Mouse (Mus musculus): Measurements from ENCODE around the gene Kcnh6. TPM values are rescaled to one million over a fixed set of nuclear protein-coding genes. Genes with fewer than 3 reads are reported as not detected.

Gene Kcnh6
- polyA plus RNA-seq, 1 experiment from 2014 or later: 0.89 TPM

GRCm38 (mm10) chr11:105975050-105975449 lies 32.9 kb upstream of the Kcnh6 start:
- no peak overlapping the region for H3K4me2 ChIP-seq (ENCODE audit: low read length)
- WGBS: 77% methylated on average over 3 of the region's 3 CpGs
- H3K4me3 ChIP-seq (replicated peaks; ENCODE audit: low read length): no peak overlapping the region
- H3K9me3 ChIP-seq (ENCODE audit: control insufficient read depth, low read length): no peaks in the 10 kb centered on the region
- H3K36me3 ChIP-seq (ENCODE audit: control insufficient read depth, insufficient read depth): no peaks in the 10 kb centered on the region
- ATAC-seq: no peak
- H3K27ac ChIP-seq (ENCODE audit: low read length): no peak overlapping the region
- no peaks in the 10 kb centered on the region for H3K27me3 ChIP-seq (replicated peaks; ENCODE audit: control insufficient read depth, insufficient read depth, low read length)
- H3K4me1 ChIP-seq (replicated peaks; ENCODE audit: control insufficient read depth, insufficient read depth, low read length): no peaks in the 10 kb centered on the region
- H3K9ac ChIP-seq (replicated peaks; ENCODE audit: low read depth, low read length): no peak overlapping the region

- Histone ChIP-seq H3K4me3 (replicated peaks; ENCODE audit: low read length) (no peak overlapping the region), H3K27ac (ENCODE audit: low read length) (no peak overlapping the region), H3K36me3 (ENCODE audit: control insufficient read depth, insufficient read depth) (no peaks in the 10 kb centered on the region), H3K4me2 (ENCODE audit: low read length) (no peak overlapping the region), H3K27me3 (replicated peaks; ENCODE audit: control insufficient read depth, insufficient read depth, low read length) (no peaks in the 10 kb centered on the region), H3K4me1 (replicated peaks; ENCODE audit: control insufficient read depth, insufficient read depth, low read length) (no peaks in the 10 kb centered on the region), H3K9me3 (ENCODE audit: control insufficient read depth, low read length) (no peaks in the 10 kb centered on the region), H3K9ac (replicated peaks; ENCODE audit: low read depth, low read length) (no peak overlapping the region)
- ATAC-seq: no peak
- 92% methylated on average over 5 of the region's 5 CpGs for WGBS
These were observed 32.3 kb upstream of the Kcnh6 start for GRCm38 (mm10) chr11:105975636-105976035.

- 86% methylated on average over 2 of the region's 2 CpGs for WGBS
- no peaks in the 10 kb centered on the region for H3K36me3 ChIP-seq (ENCODE audit: control insufficient read depth, insufficient read depth)
- ATAC-seq: no peak
- no peaks in the 10 kb centered on the region for H3K4me1 ChIP-seq (replicated peaks; ENCODE audit: control insufficient read depth, insufficient read depth, low read length)
- no peaks in the 10 kb centered on the region for H3K9me3 ChIP-seq (ENCODE audit: control insufficient read depth, low read length)
- H3K27me3 ChIP-seq (replicated peaks; ENCODE audit: control insufficient read depth, insufficient read depth, low read length): no peaks in the 10 kb centered on the region
- H3K4me3 ChIP-seq (replicated peaks; ENCODE audit: low read length): no peak overlapping the region
- H3K4me2 ChIP-seq (ENCODE audit: low read length): no peak overlapping the region
- H3K27ac ChIP-seq (ENCODE audit: low read length): no peak overlapping the region
- H3K9ac ChIP-seq (replicated peaks; ENCODE audit: low read depth, low read length): no peak overlapping the region
These were observed 29.7 kb upstream of the Kcnh6 start for GRCm38 (mm10) chr11:105978232-105978631.

DNA sequence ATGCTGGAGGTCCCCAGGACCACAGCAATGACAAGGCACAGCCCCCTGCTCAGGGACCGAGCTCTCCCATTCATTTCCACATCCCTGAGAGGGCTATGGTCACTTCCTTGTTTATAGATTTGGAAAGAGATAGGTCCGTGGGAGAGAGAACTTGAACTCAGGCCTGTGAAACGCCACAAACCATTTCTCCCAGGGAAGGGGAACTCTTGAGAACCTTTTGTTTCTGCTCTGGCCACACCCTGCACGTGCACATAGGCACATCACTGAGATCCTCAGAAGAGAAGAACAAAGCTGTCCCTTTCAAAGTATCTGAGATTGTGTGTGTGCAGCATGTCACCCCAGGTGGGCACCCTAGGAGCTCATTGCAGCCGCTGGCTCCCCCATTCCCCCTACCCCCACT lies 29.3 kb upstream of the Kcnh6 start:
- ATAC-seq: no peak
- Histone ChIP-seq H3K9ac (replicated peaks; ENCODE audit: low read depth, low read length) (no peak overlapping the region), H3K27ac (ENCODE audit: low read length) (no peak overlapping the region), H3K4me1 (replicated peaks; ENCODE audit: control insufficient read depth, insufficient read depth, low read length) (no peaks in the 10 kb centered on the region), H3K27me3 (replicated peaks; ENCODE audit: control insufficient read depth, insufficient read depth, low read length) (no peaks in the 10 kb centered on the region), H3K4me2 (ENCODE audit: low read length) (no peak overlapping the region), H3K36me3 (ENCODE audit: control insufficient read depth, insufficient read depth) (no peaks in the 10 kb centered on the region), H3K4me3 (replicated peaks; ENCODE audit: low read length) (no peak overlapping the region), H3K9me3 (ENCODE audit: control insufficient read depth, low read length) (no peaks in the 10 kb centered on the region)
- WGBS: 73% methylated on average over 5 of the region's 5 CpGs

DNA sequence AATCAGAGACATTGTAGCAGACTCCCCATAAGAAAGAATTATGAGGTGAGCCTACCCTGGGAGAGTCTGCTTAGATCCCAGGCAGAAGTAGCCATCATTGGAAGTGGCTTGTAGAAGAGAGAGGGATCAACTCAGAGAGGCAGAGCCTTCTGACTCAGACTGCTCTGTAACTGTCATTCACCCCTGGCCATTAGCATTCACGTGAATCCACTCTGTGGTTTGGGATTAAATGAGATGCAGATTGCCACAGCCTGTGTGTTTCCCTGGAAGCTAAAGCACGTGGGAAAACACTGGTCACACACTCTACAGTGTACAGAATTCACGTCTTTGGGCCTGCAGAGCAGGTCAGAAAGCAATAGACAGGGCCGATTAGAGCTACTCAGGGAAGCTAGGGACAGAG lies 23.5 kb upstream of the Kcnh6 start:
- WGBS: 58% methylated on average over 4 of the region's 4 CpGs
- Histone ChIP-seq H3K4me2 (ENCODE audit: low read length) (no peak overlapping the region), H3K27me3 (replicated peaks; ENCODE audit: control insufficient read depth, insufficient read depth, low read length) (no peaks in the 10 kb centered on the region), H3K9ac (replicated peaks; ENCODE audit: low read depth, low read length) (no peak overlapping the region), H3K27ac (ENCODE audit: low read length) (no peak overlapping the region), H3K4me1 (replicated peaks; ENCODE audit: control insufficient read depth, insufficient read depth, low read length) (no peaks in the 10 kb centered on the region), H3K36me3 (ENCODE audit: control insufficient read depth, insufficient read depth) (no peaks in the 10 kb centered on the region), H3K9me3 (ENCODE audit: control insufficient read depth, low read length) (no peaks in the 10 kb centered on the region), H3K4me3 (replicated peaks; ENCODE audit: low read length) (no peak overlapping the region)
- ATAC-seq: no peak

DNA sequence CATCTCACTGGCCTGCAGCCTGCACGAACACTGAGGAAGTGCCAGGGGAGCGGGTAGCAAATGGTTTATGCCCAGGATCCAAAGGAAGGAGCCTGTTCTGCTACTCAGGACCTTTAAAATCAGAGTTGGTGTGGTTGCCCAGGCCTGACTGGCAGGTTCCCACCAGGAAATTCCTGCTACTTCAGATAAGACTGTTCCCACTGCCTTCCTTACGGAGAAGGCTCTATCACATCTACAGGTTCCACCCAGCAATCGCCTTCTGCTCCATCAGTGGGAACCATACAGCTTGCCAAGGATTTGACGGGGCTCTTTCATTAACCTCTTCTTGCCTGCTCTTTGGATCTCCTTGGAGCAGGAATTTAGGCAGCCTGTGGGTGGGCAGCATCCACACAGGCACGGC lies 20.5 kb upstream of the Kcnh6 start:
- no peak overlapping the region for H3K9ac ChIP-seq (replicated peaks; ENCODE audit: low read depth, low read length)
- whole genome bisulfite sequencing: 58% methylated on average over 6 of the region's 6 CpGs
- ATAC-seq: no peak

GRCm38 (mm10) chr11:105989446-105989845 lies 18.5 kb upstream of the Kcnh6 start:
- Histone ChIP-seq H3K9ac (replicated peaks; ENCODE audit: low read depth, low read length) (no peak overlapping the region), H3K4me1 (replicated peaks; ENCODE audit: control insufficient read depth, insufficient read depth, low read length) (no peaks in the 10 kb centered on the region), H3K36me3 (ENCODE audit: control insufficient read depth, insufficient read depth) (no peaks in the 10 kb centered on the region), H3K27ac (ENCODE audit: low read length) (no peak overlapping the region), H3K27me3 (replicated peaks; ENCODE audit: control insufficient read depth, insufficient read depth, low read length) (no peaks in the 10 kb centered on the region), H3K9me3 (ENCODE audit: control insufficient read depth, low read length) (no peaks in the 10 kb centered on the region), H3K4me2 (ENCODE audit: low read length) (no peak overlapping the region), H3K4me3 (replicated peaks; ENCODE audit: low read length) (no peak overlapping the region)
- no peak for ATAC-seq
- 86% methylated on average over 6 of the region's 6 CpGs for WGBS

More for the DNA sequence above, 20.5 kb upstream of the Kcnh6 start:
- Histone ChIP-seq H3K27ac (ENCODE audit: low read length) (no peak overlapping the region), H3K4me3 (replicated peaks; ENCODE audit: low read length) (no peak overlapping the region), H3K27me3 (replicated peaks; ENCODE audit: control insufficient read depth, insufficient read depth, low read length) (no peaks in the 10 kb centered on the region), H3K4me2 (ENCODE audit: low read length) (no peak overlapping the region), H3K36me3 (ENCODE audit: control insufficient read depth, insufficient read depth) (no peaks in the 10 kb centered on the region), H3K4me1 (replicated peaks; ENCODE audit: control insufficient read depth, insufficient read depth, low read length) (no peaks in the 10 kb centered on the region), H3K9me3 (ENCODE audit: control insufficient read depth, low read length) (no peaks in the 10 kb centered on the region)

GRCm38 (mm10) chr11:105990231-105990630 lies 17.7 kb upstream of the Kcnh6 start:
- Histone ChIP-seq H3K9me3 (ENCODE audit: control insufficient read depth, low read length) (no peaks in the 10 kb centered on the region), H3K36me3 (ENCODE audit: control insufficient read depth, insufficient read depth) (no peaks in the 10 kb centered on the region), H3K4me1 (replicated peaks; ENCODE audit: control insufficient read depth, insufficient read depth, low read length) (no peaks in the 10 kb centered on the region), H3K27ac (ENCODE audit: low read length) (no peak overlapping the region), H3K27me3 (replicated peaks; ENCODE audit: control insufficient read depth, insufficient read depth, low read length) (no peaks in the 10 kb centered on the region), H3K9ac (replicated peaks; ENCODE audit: low read depth, low read length) (no peak overlapping the region), H3K4me2 (ENCODE audit: low read length) (no peak overlapping the region), H3K4me3 (replicated peaks; ENCODE audit: low read length) (no peak overlapping the region)
- no peak for ATAC-seq
- WGBS: 54% methylated on average over 2 of the region's 2 CpGs

- H3K9me3 ChIP-seq (ENCODE audit: control insufficient read depth, low read length): no peaks in the 10 kb centered on the region
- WGBS: 98% methylated on average over 3 of the region's 3 CpGs
- no peak within 1 kb of the TSS for H3K4me3 ChIP-seq (replicated peaks; ENCODE audit: low read length)
- no peaks in the 10 kb centered on the region for H3K36me3 ChIP-seq (ENCODE audit: control insufficient read depth, insufficient read depth)
- H3K27me3 ChIP-seq (replicated peaks; ENCODE audit: control insufficient read depth, insufficient read depth, low read length): no peaks in the 10 kb centered on the region
- no peaks in the 10 kb centered on the region for H3K4me1 ChIP-seq (replicated peaks; ENCODE audit: control insufficient read depth, insufficient read depth, low read length)
- H3K4me2 ChIP-seq (ENCODE audit: low read length): no peak within 1 kb of the TSS
- no peak for ATAC-seq
- H3K9ac ChIP-seq (replicated peaks; ENCODE audit: low read depth, low read length): no peak within 1 kb of the TSS
- no peak within 1 kb of the TSS for H3K27ac ChIP-seq (ENCODE audit: low read length)
These were observed 13.5 kb upstream of the Kcnh6 start, which contains the start of gene Ace3 for GRCm38 (mm10) chr11:105994375-105994774. Ace3 (plus strand) TSS chr11:105994675.

DNA sequence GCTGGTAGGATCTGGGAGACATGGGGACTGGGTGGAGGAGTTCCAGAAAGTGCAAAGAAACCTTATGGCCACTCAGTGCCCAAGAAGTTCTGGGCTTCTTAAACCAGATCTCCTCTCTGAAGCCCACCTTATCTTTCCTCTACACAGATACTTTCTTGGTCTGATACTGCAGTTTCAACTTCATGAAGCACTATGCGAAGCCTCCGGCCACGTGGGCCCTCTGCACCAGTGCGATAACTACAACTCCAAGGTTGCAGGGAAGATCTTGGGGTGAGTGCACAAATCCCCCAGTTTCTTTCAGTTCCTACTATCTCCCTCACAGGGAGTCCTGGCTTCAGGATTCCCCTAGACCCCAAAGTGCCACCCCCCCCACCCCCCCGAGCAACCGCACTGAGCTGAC lies 7.9 kb upstream of the Kcnh6 start:
- Histone ChIP-seq H3K4me3 (replicated peaks; ENCODE audit: low read length) (no peak overlapping the region), H3K9me3 (ENCODE audit: control insufficient read depth, low read length) (no peaks in the 10 kb centered on the region), H3K27ac (ENCODE audit: low read length) (no peak overlapping the region), H3K27me3 (replicated peaks; ENCODE audit: control insufficient read depth, insufficient read depth, low read length) (no peaks in the 10 kb centered on the region), H3K4me1 (replicated peaks; ENCODE audit: control insufficient read depth, insufficient read depth, low read length) (no peaks in the 10 kb centered on the region), H3K4me2 (ENCODE audit: low read length) (no peak overlapping the region), H3K9ac (replicated peaks; ENCODE audit: low read depth, low read length) (no peak overlapping the region), H3K36me3 (ENCODE audit: control insufficient read depth, insufficient read depth) (no peaks in the 10 kb centered on the region)
- no peak for ATAC-seq
- WGBS: 94% methylated on average over 6 of the region's 6 CpGs

Data from forebrain, embryonic 16.5 days (tissue).